Mouse (Mus musculus): ENCODE data around the gene Rab42. TPM values are rescaled to one million over a fixed set of nuclear protein-coding genes. Genes with fewer than 3 reads are reported as not detected.

The Rab42 gene
- polyA plus RNA-seq, 1 experiment from 2014 or later = 2.6 TPM

DNA sequence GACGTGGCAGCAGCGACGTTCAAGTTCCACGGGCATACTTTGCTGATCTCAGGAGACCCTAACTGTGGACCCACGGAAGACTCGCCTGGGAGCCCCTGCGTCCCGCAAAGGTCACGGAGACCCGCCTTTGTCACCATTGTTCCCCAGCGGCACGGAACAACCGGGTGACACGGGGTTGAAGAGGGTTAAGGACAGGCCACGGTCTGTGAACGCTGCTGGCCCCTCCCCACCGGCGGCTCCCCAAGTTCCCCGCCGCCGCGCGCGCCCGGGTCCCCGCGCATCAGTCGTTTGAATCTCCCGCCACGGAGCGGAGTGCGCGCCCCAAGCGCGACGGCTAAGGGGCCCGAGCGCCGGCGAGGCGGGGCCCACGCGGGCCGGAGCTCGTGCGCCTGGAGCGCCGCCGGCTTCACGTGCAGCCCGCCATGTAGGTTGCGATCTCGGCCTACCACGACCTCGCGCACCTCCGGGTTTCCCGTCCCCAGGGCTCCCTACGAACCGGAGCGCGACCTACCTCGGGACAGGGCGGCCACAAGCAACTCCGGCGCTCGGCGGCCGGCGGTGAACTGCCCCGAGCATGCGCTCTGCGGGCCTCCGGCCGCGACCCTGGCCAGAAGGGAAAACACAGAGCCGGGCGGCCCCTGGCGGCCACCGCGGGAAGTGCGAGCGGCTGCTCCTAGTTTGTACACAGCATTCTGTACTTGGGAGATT is 42.1 kb upstream of the Rab42 start:
- Histone ChIP-seq H3K4me3 (ENCODE audit: low read length) (peak overlapping the region; percentile 75), H3K36me3 (ENCODE audit: control insufficient read depth, insufficient read depth) (peaks cover 2% of the 10 kb centered on the region; the same call in 1 of the 2 replicates), H3K9me3 (replicated peaks; ENCODE audit: control insufficient read depth, low read length) (no peaks in the 10 kb centered on the region), H3K4me1 (ENCODE audit: control insufficient read depth, insufficient read depth, low read length) (peaks cover 14% of the 10 kb centered on the region), H3K4me2 (ENCODE audit: low read depth, low read length) (peak overlapping the region; percentile 84), H3K9ac (ENCODE audit: low read length) (peak overlapping the region; percentile 85), H3K27me3 (ENCODE audit: control insufficient read depth, insufficient read depth, low read length) (no peaks in the 10 kb centered on the region), H3K27ac (ENCODE audit: low read length) (peak overlapping the region; percentile 69)
- peak; percentile 89 for ATAC-seq (replicated peaks; ENCODE audit: extremely low read depth, insufficient read depth, low FRiP score)
- WGBS = under 1% methylated on average over 81 of the region's 83 CpGs

- Histone ChIP-seq H3K27ac (ENCODE audit: low read length) (no peak overlapping the region; the same call in 1 of the 2 replicates), H3K27me3 (ENCODE audit: control insufficient read depth, insufficient read depth, low read length) (no peaks in the 10 kb centered on the region)
- ATAC-seq (replicated peaks; ENCODE audit: extremely low read depth, insufficient read depth, low FRiP score) = no peak
These were observed 41.4 kb upstream of the Rab42 start for GRCm38 (mm10) chr4:132344403-132345134.

DNA sequence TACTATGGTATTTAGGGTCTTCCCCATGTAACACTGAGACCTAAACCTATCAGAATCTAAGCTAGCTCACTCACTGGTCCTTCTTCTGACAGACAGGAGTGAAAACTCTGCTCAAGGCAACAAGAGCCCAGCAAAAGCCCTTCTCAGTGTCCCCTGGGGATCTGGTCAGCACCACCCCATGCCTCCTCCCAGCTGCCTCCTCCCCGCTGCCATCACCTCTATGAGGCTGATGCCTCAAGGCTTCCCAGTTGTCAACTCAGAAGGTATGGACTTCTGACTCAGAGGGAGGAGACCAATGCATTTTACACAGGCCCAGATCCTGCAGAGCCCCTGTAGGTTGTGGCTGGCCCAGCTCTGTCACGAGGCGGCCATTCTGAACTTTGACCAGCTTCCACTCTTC is 38.3 kb upstream of the Rab42 start:
- no peak overlapping the region for H3K9ac ChIP-seq (ENCODE audit: low read length)
- H3K27ac ChIP-seq (ENCODE audit: low read length) = no peak overlapping the region
- peaks cover 14% of the 10 kb centered on the region for H3K4me1 ChIP-seq (ENCODE audit: control insufficient read depth, insufficient read depth, low read length)
- no peak for ATAC-seq (replicated peaks; ENCODE audit: extremely low read depth, insufficient read depth, low FRiP score)
- 81% methylated on average over 3 of the region's 3 CpGs for WGBS
- H3K36me3 ChIP-seq (ENCODE audit: control insufficient read depth, insufficient read depth) = peaks cover 29% of the 10 kb centered on the region
- no peaks in the 10 kb centered on the region for H3K9me3 ChIP-seq (replicated peaks; ENCODE audit: control insufficient read depth, low read length)
- H3K4me3 ChIP-seq (ENCODE audit: low read length) = no peak overlapping the region
- H3K27me3 ChIP-seq (ENCODE audit: control insufficient read depth, insufficient read depth, low read length) = no peaks in the 10 kb centered on the region
- no peak overlapping the region for H3K4me2 ChIP-seq (ENCODE audit: low read depth, low read length)

More at GRCm38 (mm10) chr4:132344403-132345134, 41.4 kb upstream of the Rab42 start:
- Histone ChIP-seq H3K9me3 (replicated peaks; ENCODE audit: control insufficient read depth, low read length) (no peaks in the 10 kb centered on the region), H3K36me3 (ENCODE audit: control insufficient read depth, insufficient read depth) (peaks cover 2% of the 10 kb centered on the region; the same call in 1 of the 2 replicates), H3K4me1 (ENCODE audit: control insufficient read depth, insufficient read depth, low read length) (peaks cover 14% of the 10 kb centered on the region), H3K9ac (ENCODE audit: low read length) (peak overlapping the region; percentile 85), H3K4me3 (ENCODE audit: low read length) (peak overlapping the region; percentile 75), H3K4me2 (ENCODE audit: low read depth, low read length) (peak overlapping the region; percentile 84)
- 6% methylated on average over 13 of the region's 13 CpGs for WGBS

GRCm38 (mm10) chr4:132338943-132339342 is 35.8 kb upstream of the Rab42 start:
- H3K4me2 ChIP-seq (ENCODE audit: low read depth, low read length) = no peak overlapping the region
- no peak overlapping the region for H3K27ac ChIP-seq (ENCODE audit: low read length)
- H3K27me3 ChIP-seq (ENCODE audit: control insufficient read depth, insufficient read depth, low read length) = no peaks in the 10 kb centered on the region
- 81% methylated on average over 13 of the region's 13 CpGs for WGBS
- H3K4me1 ChIP-seq (ENCODE audit: control insufficient read depth, insufficient read depth, low read length) = peaks cover 3% of the 10 kb centered on the region
- H3K36me3 ChIP-seq (ENCODE audit: control insufficient read depth, insufficient read depth) = peaks cover 36% of the 10 kb centered on the region
- no peak overlapping the region for H3K9ac ChIP-seq (ENCODE audit: low read length)
- ATAC-seq (replicated peaks; ENCODE audit: extremely low read depth, insufficient read depth, low FRiP score) = no peak
- no peak overlapping the region for H3K4me3 ChIP-seq (ENCODE audit: low read length)
- no peaks in the 10 kb centered on the region for H3K9me3 ChIP-seq (replicated peaks; ENCODE audit: control insufficient read depth, low read length)

GRCm38 (mm10) chr4:132332880-132333279 is 29.7 kb upstream of the Rab42 start:
- Histone ChIP-seq H3K4me2 (ENCODE audit: low read depth, low read length) (no peak overlapping the region), H3K36me3 (ENCODE audit: control insufficient read depth, insufficient read depth) (peaks cover 31% of the 10 kb centered on the region), H3K4me1 (ENCODE audit: control insufficient read depth, insufficient read depth, low read length) (no peaks in the 10 kb centered on the region; the same call in none of the 2 replicates), H3K4me3 (ENCODE audit: low read length) (no peak overlapping the region), H3K9me3 (replicated peaks; ENCODE audit: control insufficient read depth, low read length) (no peaks in the 10 kb centered on the region), H3K27me3 (ENCODE audit: control insufficient read depth, insufficient read depth, low read length) (no peaks in the 10 kb centered on the region), H3K9ac (ENCODE audit: low read length) (no peak overlapping the region), H3K27ac (ENCODE audit: low read length) (no peak overlapping the region)
- no peak for ATAC-seq (replicated peaks; ENCODE audit: extremely low read depth, insufficient read depth, low FRiP score)
- WGBS = 60% methylated on average over 6 of the region's 6 CpGs

GRCm38 (mm10) chr4:132331960-132332359 is 28.8 kb upstream of the Rab42 start:
- no peak overlapping the region for H3K4me3 ChIP-seq (ENCODE audit: low read length)
- no peak overlapping the region for H3K27ac ChIP-seq (ENCODE audit: low read length)

DNA sequence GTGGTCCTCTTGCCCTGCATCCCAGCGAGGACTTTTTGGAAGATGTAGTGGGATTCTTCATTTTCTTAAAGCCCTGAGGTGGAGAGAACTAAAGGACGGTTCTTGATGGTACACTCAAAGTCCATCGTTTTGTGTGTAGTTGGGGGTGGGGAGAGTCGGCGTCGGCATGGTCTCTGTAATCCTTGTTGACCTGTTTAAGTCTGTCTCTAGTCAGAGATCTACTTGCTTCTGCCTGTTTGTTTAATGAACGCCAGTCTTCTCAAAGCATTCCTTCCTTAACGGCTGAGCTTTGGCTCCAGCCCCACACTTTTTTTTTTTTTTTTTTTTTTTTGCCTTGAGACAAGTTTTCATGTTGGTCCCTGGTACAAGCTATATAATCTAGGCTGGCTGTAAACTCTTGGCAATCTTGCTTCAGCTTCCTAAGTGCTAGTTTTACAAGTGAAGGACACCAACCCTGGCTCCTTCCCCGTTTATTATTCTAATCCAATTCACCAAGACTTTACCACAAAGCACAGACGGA is 26.7 kb upstream of the Rab42 start:
- no peaks in the 10 kb centered on the region for H3K27me3 ChIP-seq (ENCODE audit: control insufficient read depth, insufficient read depth, low read length)
- ATAC-seq (replicated peaks; ENCODE audit: extremely low read depth, insufficient read depth, low FRiP score) = 0 out of 2 replicates have a peak, but pooled peaks have one; percentile 16
- peak overlapping the region; percentile 93 for H3K27ac ChIP-seq (ENCODE audit: low read length)
- peaks cover 24% of the 10 kb centered on the region for H3K36me3 ChIP-seq (ENCODE audit: control insufficient read depth, insufficient read depth)
- H3K4me3 ChIP-seq (ENCODE audit: low read length) = peak overlapping the region; percentile 79
- WGBS = 10% methylated on average over 10 of the region's 10 CpGs
- H3K4me2 ChIP-seq (ENCODE audit: low read depth, low read length) = peak overlapping the region; percentile 65
- peak overlapping the region; percentile 91 for H3K9ac ChIP-seq (ENCODE audit: low read length)
- H3K9me3 ChIP-seq (replicated peaks; ENCODE audit: control insufficient read depth, low read length) = no peaks in the 10 kb centered on the region
- H3K4me1 ChIP-seq (ENCODE audit: control insufficient read depth, insufficient read depth, low read length) = no peaks in the 10 kb centered on the region; the same call in none of the 2 replicates

More at GRCm38 (mm10) chr4:132331960-132332359, 28.8 kb upstream of the Rab42 start:
- ATAC-seq (replicated peaks; ENCODE audit: extremely low read depth, insufficient read depth, low FRiP score) = no peak
- Histone ChIP-seq H3K4me1 (ENCODE audit: control insufficient read depth, insufficient read depth, low read length) (no peaks in the 10 kb centered on the region; the same call in none of the 2 replicates), H3K9ac (ENCODE audit: low read length) (no peak overlapping the region), H3K27me3 (ENCODE audit: control insufficient read depth, insufficient read depth, low read length) (no peaks in the 10 kb centered on the region), H3K9me3 (replicated peaks; ENCODE audit: control insufficient read depth, low read length) (no peaks in the 10 kb centered on the region), H3K36me3 (ENCODE audit: control insufficient read depth, insufficient read depth) (peaks cover 23% of the 10 kb centered on the region), H3K4me2 (ENCODE audit: low read depth, low read length) (no peak overlapping the region)
- WGBS = 77% methylated on average over 3 of the region's 3 CpGs

GRCm38 (mm10) chr4:132329115-132329834 is 26.1 kb upstream of the Rab42 start, which contains the start of gene Trnau1ap:
Trnau1ap (minus strand) TSS chr4:132329538.
- peak; percentile 96 for ATAC-seq (replicated peaks; ENCODE audit: extremely low read depth, insufficient read depth, low FRiP score)
- H3K4me1 ChIP-seq (ENCODE audit: control insufficient read depth, insufficient read depth, low read length) = no peaks in the 10 kb centered on the region; the same call in none of the 2 replicates
- peak within 1 kb of the TSS; percentile 91 for H3K9ac ChIP-seq (ENCODE audit: low read length)
- peaks cover 24% of the 10 kb centered on the region for H3K36me3 ChIP-seq (ENCODE audit: control insufficient read depth, insufficient read depth)
- peak within 1 kb of the TSS; percentile 65 for H3K4me2 ChIP-seq (ENCODE audit: low read depth, low read length)
- no peaks in the 10 kb centered on the region for H3K27me3 ChIP-seq (ENCODE audit: control insufficient read depth, insufficient read depth, low read length)
- peak within 1 kb of the TSS; percentile 79 for H3K4me3 ChIP-seq (ENCODE audit: low read length)
- H3K27ac ChIP-seq (ENCODE audit: low read length) = peak within 1 kb of the TSS; percentile 93
- no peaks in the 10 kb centered on the region for H3K9me3 ChIP-seq (replicated peaks; ENCODE audit: control insufficient read depth, low read length)
- under 1% methylated on average over 52 of the region's 52 CpGs for WGBS

All from heart, embryonic 16.5 days (tissue).